Mouse (Mus musculus): ENCODE data around the gene Gm20662. TPM values are rescaled to one million over a fixed set of nuclear protein-coding genes. Genes with fewer than 3 reads are reported as not detected.

Gm20662 gene
- polyA plus RNA-seq (2015; fragmentation: Nextera tagmentation; extraction: Ambion mirVana): 0.36 and 0.75 TPM in 2 replicates

DNA sequence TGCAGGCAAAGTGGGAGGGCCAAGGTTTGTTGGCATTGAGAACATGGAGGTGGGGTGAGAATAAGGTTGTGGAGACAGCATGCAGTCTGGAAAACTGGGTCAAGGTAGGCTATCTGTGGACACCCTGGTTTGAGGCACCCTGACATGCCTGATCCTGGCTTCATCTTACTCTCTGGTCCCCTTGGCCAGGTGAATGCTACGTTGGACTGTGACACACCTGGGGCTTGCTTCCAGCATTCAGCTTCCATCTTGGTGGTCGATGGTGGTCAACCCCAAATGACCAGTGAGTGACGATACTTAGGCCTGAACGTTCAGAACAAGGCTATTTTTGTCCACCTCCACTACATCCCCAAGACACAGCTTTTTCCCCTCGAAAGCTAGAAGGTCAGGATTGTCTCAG, at the start of gene Gm20662:
Gm20662 (plus strand) TSS at position 301 of the 400 bp plus-strand sequence.
- H3K4me3 ChIP-seq (ENCODE audit: low read length): no peak within 1 kb of the TSS
- no peak for ATAC-seq (ENCODE audit: low read depth)
- no peaks in the 10 kb centered on the region for H3K27me3 ChIP-seq (ENCODE audit: control insufficient read depth, insufficient read depth, low read depth, low read length)
- WGBS: 83% methylated on average over 5 of the region's 5 CpGs
- no peaks in the 10 kb centered on the region for H3K4me1 ChIP-seq (replicated peaks; ENCODE audit: control insufficient read depth, insufficient read depth, low read length)
- H3K9ac ChIP-seq (ENCODE audit: low read length): no peak within 1 kb of the TSS
- H3K27ac ChIP-seq (ENCODE audit: low read length): no peak within 1 kb of the TSS
- H3K9me3 ChIP-seq (ENCODE audit: control insufficient read depth, low read length): no peaks in the 10 kb centered on the region
- H3K36me3 ChIP-seq (ENCODE audit: control insufficient read depth, insufficient read depth, low read length): no peaks in the 10 kb centered on the region
- H3K4me2 ChIP-seq (ENCODE audit: low read depth, low read length): no peak within 1 kb of the TSS

DNA sequence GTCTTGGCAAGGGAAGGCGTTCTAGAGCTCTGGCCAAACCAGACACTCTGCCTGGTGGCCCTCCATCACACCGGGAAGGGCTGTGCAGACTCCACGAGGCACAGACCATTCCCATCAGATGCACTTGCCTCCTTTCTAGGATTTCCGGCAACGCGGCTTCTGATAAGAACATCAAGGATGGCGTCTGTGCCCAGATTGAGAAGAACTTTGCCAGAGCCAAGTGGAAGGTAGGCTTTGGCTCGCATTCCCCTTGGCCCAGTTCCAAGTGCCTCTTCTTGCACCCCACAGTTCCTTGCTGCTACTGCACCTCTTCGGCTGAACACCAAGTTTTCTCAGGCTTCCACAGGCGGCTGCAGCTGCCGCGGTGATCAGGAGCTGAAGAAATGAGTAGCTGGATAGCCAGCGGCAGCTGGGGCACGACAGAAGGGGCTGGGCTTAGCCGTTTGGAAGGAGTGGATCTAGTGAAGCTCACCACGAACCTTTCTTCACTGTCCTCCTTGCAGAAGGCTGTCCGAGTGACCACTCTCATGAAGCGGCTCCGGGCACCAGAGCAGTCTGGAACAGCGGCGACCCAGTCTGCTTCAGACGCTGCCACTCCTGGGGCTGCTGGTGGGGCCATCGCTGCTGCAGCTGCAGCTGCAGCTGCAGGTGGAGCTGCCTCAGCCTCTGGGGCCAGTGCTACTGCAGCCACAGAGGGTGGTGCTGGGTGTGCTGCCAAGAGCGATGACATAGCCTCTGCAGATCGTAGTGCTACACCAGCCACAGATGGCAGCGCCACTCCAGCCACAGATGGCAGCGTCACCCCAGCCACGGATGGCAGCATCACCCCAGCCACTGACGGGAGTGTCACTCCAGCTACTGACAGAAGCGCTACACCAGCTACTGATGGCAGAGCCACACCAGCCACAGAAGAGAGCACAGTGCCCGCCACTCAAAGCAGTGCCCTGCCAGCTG, 48.6 kb upstream of the Gm20662 start:
- no peak for ATAC-seq (ENCODE audit: low read depth)
- no peak overlapping the region for H3K4me3 ChIP-seq (ENCODE audit: low read length)

DNA sequence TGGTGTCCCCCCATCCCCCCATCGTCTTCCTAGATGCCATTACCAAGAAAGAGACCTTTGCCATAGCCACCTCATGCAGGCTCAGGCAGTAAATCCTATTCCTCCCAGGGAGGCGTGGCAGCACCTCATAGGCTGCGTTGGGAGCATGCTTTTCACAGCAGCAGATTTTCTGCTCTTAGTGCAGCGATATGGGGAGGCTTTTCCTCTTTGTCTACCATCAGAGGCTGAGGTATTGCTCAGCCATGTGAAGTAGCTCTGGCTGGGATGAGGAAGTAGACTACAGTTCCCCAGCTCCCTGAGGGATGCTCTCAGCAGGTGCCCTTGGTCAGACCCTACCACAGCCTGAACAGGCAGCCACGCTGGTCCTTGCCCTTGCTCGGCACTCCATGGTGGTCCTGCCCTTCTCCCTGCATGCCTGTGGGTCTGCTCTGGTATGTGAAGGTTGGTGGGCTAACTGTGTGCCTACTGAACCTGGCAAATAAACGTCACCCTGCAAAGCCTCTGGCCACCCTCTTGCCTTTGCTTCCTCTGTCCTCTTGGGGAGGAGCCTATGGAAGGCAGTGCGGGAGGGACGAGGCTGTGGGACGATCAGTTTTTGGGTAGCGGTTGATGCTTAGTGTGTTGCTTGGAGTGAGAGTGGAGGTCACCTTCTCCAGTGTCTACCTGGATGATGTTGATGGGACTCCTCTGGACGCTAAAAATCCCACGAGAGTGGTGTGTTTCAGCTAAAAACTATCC, 46.8 kb upstream of the Gm20662 start:
- Histone ChIP-seq H3K36me3 (ENCODE audit: control insufficient read depth, insufficient read depth, low read length) (no peaks in the 10 kb centered on the region), H3K4me2 (ENCODE audit: low read depth, low read length) (no peak overlapping the region), H3K4me3 (ENCODE audit: low read length) (no peak overlapping the region), H3K4me1 (replicated peaks; ENCODE audit: control insufficient read depth, insufficient read depth, low read length) (peaks cover 7% of the 10 kb centered on the region), H3K27me3 (ENCODE audit: control insufficient read depth, insufficient read depth, low read depth, low read length) (no peaks in the 10 kb centered on the region), H3K9me3 (ENCODE audit: control insufficient read depth, low read length) (no peaks in the 10 kb centered on the region), H3K27ac (ENCODE audit: low read length) (no peak overlapping the region), H3K9ac (ENCODE audit: low read length) (no peak overlapping the region)
- no peak for ATAC-seq (ENCODE audit: low read depth)
- 73% methylated on average over 13 of the region's 13 CpGs for WGBS

More for the DNA sequence above, 48.6 kb upstream of the Gm20662 start:
- Histone ChIP-seq H3K4me2 (ENCODE audit: low read depth, low read length) (no peak overlapping the region), H3K27me3 (ENCODE audit: control insufficient read depth, insufficient read depth, low read depth, low read length) (no peaks in the 10 kb centered on the region), H3K27ac (ENCODE audit: low read length) (no peak overlapping the region), H3K36me3 (ENCODE audit: control insufficient read depth, insufficient read depth, low read length) (no peaks in the 10 kb centered on the region), H3K9me3 (ENCODE audit: control insufficient read depth, low read length) (no peaks in the 10 kb centered on the region), H3K9ac (ENCODE audit: low read length) (no peak overlapping the region), H3K4me1 (replicated peaks; ENCODE audit: control insufficient read depth, insufficient read depth, low read length) (peaks cover 7% of the 10 kb centered on the region)
- 77% methylated on average over 31 of the region's 31 CpGs for WGBS

DNA sequence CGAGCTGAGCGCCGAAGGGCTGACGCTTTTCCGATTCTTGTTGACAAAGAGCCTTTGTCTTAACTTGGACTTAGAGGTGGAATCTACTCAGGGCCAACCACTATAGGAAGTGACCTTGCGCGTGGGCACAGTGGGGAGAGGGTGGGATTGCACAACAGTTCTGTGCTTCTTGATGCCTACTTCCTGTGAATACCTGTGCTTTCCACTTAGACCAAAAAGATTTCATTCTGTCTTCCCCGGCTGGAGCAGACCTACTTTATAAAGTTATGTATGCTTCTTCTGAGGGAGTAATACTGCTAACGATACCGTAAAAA, 46.3 kb upstream of the Gm20662 start, which contains the start of gene Traip:
Traip (plus strand) TSS at position 215 of the 314 bp plus-strand sequence.
- Histone ChIP-seq H3K36me3 (ENCODE audit: control insufficient read depth, insufficient read depth, low read length) (no peaks in the 10 kb centered on the region), H3K4me2 (ENCODE audit: low read depth, low read length) (peak within 1 kb of the TSS; percentile 85), H3K27ac (ENCODE audit: low read length) (peak within 1 kb of the TSS; percentile 80), H3K4me3 (ENCODE audit: low read length) (peak within 1 kb of the TSS; percentile 77), H3K27me3 (ENCODE audit: control insufficient read depth, insufficient read depth, low read depth, low read length) (no peaks in the 10 kb centered on the region), H3K4me1 (replicated peaks; ENCODE audit: control insufficient read depth, insufficient read depth, low read length) (peaks cover 7% of the 10 kb centered on the region), H3K9me3 (ENCODE audit: control insufficient read depth, low read length) (no peaks in the 10 kb centered on the region), H3K9ac (ENCODE audit: low read length) (peak within 1 kb of the TSS; percentile 84)
- WGBS: 85% methylated on average over 10 of the region's 10 CpGs
- no peak for ATAC-seq (ENCODE audit: low read depth)

DNA sequence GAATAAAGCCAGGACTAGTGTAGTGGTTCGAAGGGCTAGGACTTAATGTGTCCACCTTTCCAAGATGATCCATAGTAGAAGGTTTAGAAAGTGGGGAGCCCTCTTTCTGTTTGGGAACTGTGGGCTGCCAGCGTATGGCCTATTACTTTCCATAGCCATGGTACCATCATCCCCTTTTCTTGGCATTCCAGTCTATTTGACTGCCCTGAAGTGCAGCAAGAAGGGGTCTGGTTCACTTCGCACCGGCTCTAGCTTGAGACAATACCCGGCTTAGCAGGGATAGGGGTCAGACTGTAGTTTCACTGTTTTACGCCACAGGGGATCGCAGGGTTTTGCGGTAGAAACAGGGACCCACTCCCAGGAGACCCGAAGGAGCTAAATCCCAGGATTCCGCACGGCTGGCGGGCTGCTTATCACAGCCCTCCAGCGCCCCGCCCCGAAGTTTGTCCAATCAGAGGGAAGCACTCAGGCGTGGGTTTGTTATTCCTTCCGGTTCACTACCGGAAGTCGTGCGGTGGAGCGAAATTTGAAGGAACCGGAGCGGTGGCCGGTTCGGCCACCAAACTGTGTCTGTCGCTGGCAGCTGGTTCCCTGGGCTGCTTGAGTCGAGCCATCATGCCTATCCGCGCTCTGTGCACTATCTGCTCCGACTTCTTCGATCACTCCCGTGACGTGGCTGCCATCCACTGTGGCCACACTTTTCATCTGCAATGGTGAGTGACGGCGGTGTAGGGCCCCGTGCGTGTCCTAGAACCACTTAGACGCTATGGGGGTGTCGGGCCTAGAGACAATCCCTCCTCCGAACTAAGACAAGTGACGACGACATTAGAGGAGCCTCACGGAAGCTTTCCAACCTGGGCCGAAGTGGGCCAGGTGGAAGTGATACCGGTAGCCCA, 45.4 kb upstream of the Gm20662 start:
- peak overlapping the region; percentile 85 for H3K4me2 ChIP-seq (ENCODE audit: low read depth, low read length)
- H3K9ac ChIP-seq (ENCODE audit: low read length): peak overlapping the region; percentile 84
- peak overlapping the region; percentile 80 for H3K27ac ChIP-seq (ENCODE audit: low read length)
- peaks cover 7% of the 10 kb centered on the region for H3K4me1 ChIP-seq (replicated peaks; ENCODE audit: control insufficient read depth, insufficient read depth, low read length)
- peak overlapping the region; percentile 77 for H3K4me3 ChIP-seq (ENCODE audit: low read length)
- H3K9me3 ChIP-seq (ENCODE audit: control insufficient read depth, low read length): no peaks in the 10 kb centered on the region
- WGBS: 9% methylated on average over 45 of the region's 45 CpGs
- peak; percentile 97 for ATAC-seq (ENCODE audit: low read depth)
- no peaks in the 10 kb centered on the region for H3K27me3 ChIP-seq (ENCODE audit: control insufficient read depth, insufficient read depth, low read depth, low read length)
- H3K36me3 ChIP-seq (ENCODE audit: control insufficient read depth, insufficient read depth, low read length): no peaks in the 10 kb centered on the region

DNA sequence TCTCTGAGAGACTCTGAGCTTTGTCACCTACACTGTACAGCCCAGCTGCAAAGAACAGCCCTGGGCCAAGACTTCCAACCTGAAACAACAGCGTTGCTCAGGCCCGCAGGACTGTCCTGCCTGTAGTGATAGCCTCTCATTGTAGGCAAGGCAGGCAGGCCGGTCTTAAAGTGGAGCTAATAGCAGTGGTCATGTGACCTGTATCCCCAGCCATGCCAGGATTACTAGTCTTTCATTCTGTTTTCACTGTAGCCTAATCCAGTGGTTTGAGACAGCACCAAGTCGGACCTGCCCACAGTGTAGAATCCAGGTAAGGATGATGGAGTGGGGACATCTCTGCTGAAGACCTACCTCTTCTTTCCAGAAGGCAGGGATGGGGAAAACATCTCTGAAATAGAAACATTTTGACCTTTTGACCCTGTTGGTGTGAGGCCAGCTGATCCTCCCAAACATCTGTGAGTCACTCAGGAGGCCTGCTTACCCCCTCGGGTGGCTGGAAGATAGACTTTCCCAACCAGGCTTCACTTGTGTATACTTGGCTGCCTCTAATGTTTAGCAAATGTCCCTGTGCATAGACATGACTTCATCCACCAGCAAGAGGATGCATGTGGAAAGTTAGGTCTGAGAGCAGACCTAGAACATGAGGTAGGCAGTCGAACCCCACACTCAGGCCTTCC, 40.4 kb upstream of the Gm20662 start:
- Histone ChIP-seq H3K27ac (ENCODE audit: low read length) (no peak overlapping the region), H3K9me3 (ENCODE audit: control insufficient read depth, low read length) (no peaks in the 10 kb centered on the region), H3K4me1 (replicated peaks; ENCODE audit: control insufficient read depth, insufficient read depth, low read length) (peaks cover 7% of the 10 kb centered on the region), H3K4me3 (ENCODE audit: low read length) (no peak overlapping the region), H3K4me2 (ENCODE audit: low read depth, low read length) (no peak overlapping the region), H3K9ac (ENCODE audit: low read length) (no peak overlapping the region), H3K27me3 (ENCODE audit: control insufficient read depth, insufficient read depth, low read depth, low read length) (no peaks in the 10 kb centered on the region), H3K36me3 (ENCODE audit: control insufficient read depth, insufficient read depth, low read length) (peaks cover 12% of the 10 kb centered on the region)
- 74% methylated on average over 6 of the region's 6 CpGs for WGBS
- ATAC-seq (ENCODE audit: low read depth): no peak

DNA sequence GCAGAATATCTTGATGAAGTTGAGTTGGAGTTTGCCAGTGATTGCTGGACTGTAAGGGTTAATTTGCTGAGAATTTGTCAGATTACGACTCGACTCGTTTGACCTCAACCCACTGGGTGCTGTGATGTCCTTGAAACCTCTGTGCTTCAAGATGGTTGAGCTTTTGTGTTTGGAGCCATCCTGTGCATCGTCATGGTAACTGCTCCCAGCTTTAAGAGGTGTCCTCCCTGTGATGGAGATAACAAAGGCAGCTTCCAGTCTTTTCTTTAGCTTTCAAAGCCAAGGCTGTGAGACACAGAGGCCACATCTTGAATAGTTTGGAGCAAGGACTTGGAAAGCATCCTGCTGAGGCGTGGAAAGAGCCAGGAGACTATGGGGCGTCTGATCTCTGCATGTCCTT, 39.0 kb upstream of the Gm20662 start:
- no peak overlapping the region for H3K4me2 ChIP-seq (ENCODE audit: low read depth, low read length)
- peaks cover 12% of the 10 kb centered on the region for H3K36me3 ChIP-seq (ENCODE audit: control insufficient read depth, insufficient read depth, low read length)
- 60% methylated on average over 6 of the region's 6 CpGs for WGBS
- ATAC-seq (ENCODE audit: low read depth): no peak
- H3K27ac ChIP-seq (ENCODE audit: low read length): no peak overlapping the region
- H3K9me3 ChIP-seq (ENCODE audit: control insufficient read depth, low read length): no peaks in the 10 kb centered on the region
- H3K4me3 ChIP-seq (ENCODE audit: low read length): no peak overlapping the region
- H3K4me1 ChIP-seq (replicated peaks; ENCODE audit: control insufficient read depth, insufficient read depth, low read length): no peaks in the 10 kb centered on the region
- H3K27me3 ChIP-seq (ENCODE audit: control insufficient read depth, insufficient read depth, low read depth, low read length): no peaks in the 10 kb centered on the region
- H3K9ac ChIP-seq (ENCODE audit: low read length): no peak overlapping the region

DNA sequence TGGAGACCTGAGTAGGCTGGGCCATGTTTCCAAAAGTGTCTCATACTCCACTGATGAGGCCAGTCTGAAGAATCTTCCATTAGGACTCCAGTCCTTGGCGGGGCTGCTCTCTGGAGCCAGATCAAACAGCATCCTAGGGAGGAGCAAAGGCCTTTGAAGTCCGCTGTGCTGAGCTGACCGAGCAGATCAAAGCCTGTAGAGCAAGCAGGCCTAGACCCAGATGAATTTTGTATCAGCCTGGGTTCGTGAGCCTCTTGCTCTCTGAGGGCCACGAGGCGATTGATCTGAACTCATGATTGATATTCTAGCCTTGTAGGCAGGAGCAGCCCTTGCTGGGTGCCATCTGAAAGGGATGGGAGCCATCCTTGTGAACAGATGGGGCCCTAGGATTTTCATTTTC, 36.3 kb upstream of the Gm20662 start:
- ATAC-seq (ENCODE audit: low read depth): no peak
- Histone ChIP-seq H3K9ac (ENCODE audit: low read length) (no peak overlapping the region), H3K9me3 (ENCODE audit: control insufficient read depth, low read length) (no peaks in the 10 kb centered on the region), H3K27ac (ENCODE audit: low read length) (no peak overlapping the region), H3K36me3 (ENCODE audit: control insufficient read depth, insufficient read depth, low read length) (peaks cover 12% of the 10 kb centered on the region), H3K4me2 (ENCODE audit: low read depth, low read length) (no peak overlapping the region), H3K27me3 (ENCODE audit: control insufficient read depth, insufficient read depth, low read depth, low read length) (no peaks in the 10 kb centered on the region), H3K4me1 (replicated peaks; ENCODE audit: control insufficient read depth, insufficient read depth, low read length) (no peaks in the 10 kb centered on the region), H3K4me3 (ENCODE audit: low read length) (no peak overlapping the region)
- WGBS: 49% methylated on average over 6 of the region's 6 CpGs

Measured in lung, embryonic 16.5 days (tissue).